Mouse (Mus musculus) CH12.LX (cell line): Measurements from ENCODE around the gene Popdc2. TPM values are rescaled to one million over a fixed set of nuclear protein-coding genes. Genes with fewer than 3 reads are reported as not detected.
A peak's percentile ranks its signal among the peaks of the same experiment; 100 is the strongest.

Experiments used
- DNase-seq: peaks from one replicate; pipeline ENCODE4 v3.0.0-alpha.2; 2013; ENCODE audit errors: extremely low read depth
- H3K27ac ChIP-seq: 2 replicates; pipeline ENCODE4 v1.5.1; 2012; ENCODE audit warnings: low read depth, mild to moderate bottlenecking, control low read depth, moderate library complexity; ENCODE audit not compliant: insufficient read depth
- H3K27me3 ChIP-seq: replicated peaks from 2 replicates; pipeline ENCODE3; 2012; ENCODE audit warnings: inconsistent platforms
- H3K36me3 ChIP-seq, 2 experiments: replicated peaks in 1 of 2; 2 replicates each; pipeline versions ENCODE3 to v1.6.1; 2012; ENCODE audit warnings: inconsistent platforms in 1 of 2, low read length in 1 of 2, mild to moderate bottlenecking in 1 of 2, mixed read lengths in 1 of 2, moderate library complexity in 1 of 2; ENCODE audit not compliant: control insufficient read depth in 1 of 2, insufficient read depth in 1 of 2
- H3K4me1 ChIP-seq, 2 experiments: 2 replicates each; pipeline ENCODE4 v1.6.1; 2012; ENCODE audit warnings: inconsistent platforms in 1 of 2, moderate library complexity in 1 of 2; ENCODE audit not compliant: insufficient read depth in 2 of 2, control insufficient read depth in 1 of 2
- H3K4me2 ChIP-seq: 2 replicates; pipeline ENCODE4 v1.6.1; 2012; ENCODE audit warnings: low read depth, mild to moderate bottlenecking, control low read depth; ENCODE audit not compliant: poor library complexity, insufficient read depth, severe bottlenecking
- H3K4me3 ChIP-seq, 3 experiments: fragments of 150-350 bp in 1 of 3; sonication (generic) in 1 of 3; replicated peaks in 1 of 3; 2 replicates each; pipeline versions ENCODE3 to v1.5.1; 2011 to 2012; ENCODE audit warnings: low read depth in 2 of 3, low read length in 2 of 3, mild to moderate bottlenecking in 2 of 3, moderate library complexity in 2 of 3, control low read depth in 1 of 3, improper control_type of control experiment in 1 of 3, inconsistent platforms in 1 of 3, mixed read lengths in 1 of 3; ENCODE audit not compliant: poor library complexity in 1 of 3
- H3K79me2 ChIP-seq: replicated peaks from 2 replicates; pipeline ENCODE4 v1.6.1; 2012; ENCODE audit warnings: mild to moderate bottlenecking, moderate library complexity; ENCODE audit not compliant: control insufficient read depth, poor library complexity, insufficient read depth, severe bottlenecking; ENCODE audit errors: extremely low read depth
- H3K9ac ChIP-seq: 2 replicates; pipeline ENCODE4 v1.6.1; 2012; ENCODE audit warnings: low read depth, mild to moderate bottlenecking, control low read depth, moderate library complexity; ENCODE audit not compliant: insufficient read depth
- H3K9me3 ChIP-seq: replicated peaks from 2 replicates; pipeline ENCODE3; 2012; ENCODE audit warnings: low read length, inconsistent platforms, mixed read lengths
- BHLHE40 ChIP-seq: IDR thresholded peaks from 2 replicates; pipeline ENCODE4 v1.6.1; 2011; ENCODE audit warnings: mild to moderate bottlenecking, low read depth, low read length, improper control_type of control experiment
- CHD1 ChIP-seq: IDR thresholded peaks from 2 replicates; pipeline ENCODE4 v1.6.1; 2012; ENCODE audit warnings: low read depth, low read length, improper control_type of control experiment, inconsistent platforms
- CHD2 ChIP-seq: IDR thresholded peaks from 2 replicates; pipeline ENCODE4 v1.6.1; 2011; ENCODE audit warnings: low read length, improper control_type of control experiment
- CTCF ChIP-seq, 2 experiments: IDR thresholded peaks in 1 of 2; conservative IDR thresholded peaks in 1 of 2; 2 replicates each; pipeline ENCODE4 v1.5.1; 2011 to 2012; ENCODE audit warnings: low read depth in 2 of 2, low read length in 2 of 2, improper control_type of control experiment in 1 of 2, inconsistent platforms in 1 of 2, mild to moderate bottlenecking in 1 of 2, moderate library complexity in 1 of 2
- EP300 ChIP-seq: IDR thresholded peaks from 2 replicates; pipeline ENCODE4 v1.6.1; 2011; ENCODE audit warnings: low read length, improper control_type of control experiment
- ETS1 ChIP-seq: conservative IDR thresholded peaks from 2 replicates; pipeline ENCODE4 v1.6.1; 2012; ENCODE audit warnings: low read depth, mild to moderate bottlenecking, inconsistent platforms, low read length, improper control_type of control experiment, moderate library complexity
- HCFC1 ChIP-seq: IDR thresholded peaks from 2 replicates; pipeline ENCODE4 v1.6.1; 2012; ENCODE audit warnings: low read depth, mild to moderate bottlenecking, inconsistent platforms, low read length, improper control_type of control experiment
- IRF4 ChIP-seq: IDR thresholded peaks from 2 replicates; pipeline ENCODE4 v1.6.1; 2014; ENCODE audit warnings: low read depth, mild to moderate bottlenecking, inconsistent platforms, low read length, improper control_type of control experiment
- JUN ChIP-seq: IDR thresholded peaks from 2 replicates; pipeline ENCODE4 v1.6.1; 2011; ENCODE audit warnings: low read depth, mild to moderate bottlenecking, low read length, improper control_type of control experiment, moderate library complexity; ENCODE audit not compliant: insufficient read depth
- JUND ChIP-seq: conservative IDR thresholded peaks from 2 replicates; pipeline ENCODE4 v1.6.1; 2011; ENCODE audit warnings: low read depth, low read length, improper control_type of control experiment
- KAT2A ChIP-seq: IDR thresholded peaks from 2 replicates; pipeline ENCODE4 v1.6.1; 2012; ENCODE audit warnings: low read length, improper control_type of control experiment, inconsistent platforms; ENCODE audit not compliant: insufficient replicate concordance
- MAFK ChIP-seq: IDR thresholded peaks from 2 replicates; pipeline ENCODE4 v1.6.1; 2011; ENCODE audit warnings: low read length, improper control_type of control experiment; ENCODE audit not compliant: insufficient replicate concordance
- MAX ChIP-seq: IDR thresholded peaks from 2 replicates; pipeline ENCODE4 v1.6.1; 2011; ENCODE audit warnings: low read length, improper control_type of control experiment
- MAZ ChIP-seq: IDR thresholded peaks from 2 replicates; pipeline ENCODE4 v1.6.1; 2012; ENCODE audit warnings: low read depth, mild to moderate bottlenecking, inconsistent platforms, low read length, improper control_type of control experiment, moderate library complexity
- MEF2A ChIP-seq: IDR thresholded peaks from 2 replicates; pipeline ENCODE4 v1.6.1; 2014; ENCODE audit warnings: low read depth, mild to moderate bottlenecking, inconsistent platforms, low read length, improper control_type of control experiment, borderline replicate concordance
- MXI1 ChIP-seq: IDR thresholded peaks from 2 replicates; pipeline ENCODE4 v1.6.1; 2011; ENCODE audit warnings: mild to moderate bottlenecking, low read depth, low read length, improper control_type of control experiment
- NELFE ChIP-seq: IDR thresholded peaks from 2 replicates; pipeline ENCODE4 v1.6.1; 2011; ENCODE audit warnings: low read depth, low read length, improper control_type of control experiment
- PAX5 ChIP-seq: IDR thresholded peaks from 2 replicates; pipeline ENCODE4 v1.6.1; 2012; ENCODE audit warnings: low read length, inconsistent platforms, mixed read lengths
- POLR2A ChIP-seq: IDR thresholded peaks from 2 replicates; pipeline ENCODE4 v1.6.1; 2011; ENCODE audit warnings: low read depth, mild to moderate bottlenecking, improper control_type of control experiment, low read length
- POLR2AphosphoS2 ChIP-seq: IDR thresholded peaks from 2 replicates; pipeline ENCODE4 v1.6.1; 2011; ENCODE audit warnings: low read depth, low read length, improper control_type of control experiment
- RAD21 ChIP-seq: IDR thresholded peaks from 2 replicates; pipeline ENCODE4 v1.6.1; 2011; ENCODE audit warnings: low read depth, mild to moderate bottlenecking, low read length, improper control_type of control experiment, moderate library complexity
- SIN3A ChIP-seq: IDR thresholded peaks from 2 replicates; pipeline ENCODE4 v1.6.1; 2012; ENCODE audit warnings: low read length, improper control_type of control experiment, inconsistent platforms
- SMC3 ChIP-seq: IDR thresholded peaks from 2 replicates; pipeline ENCODE4 v1.6.1; 2011; ENCODE audit warnings: low read depth, low read length, improper control_type of control experiment
- TBP ChIP-seq: conservative IDR thresholded peaks from 2 replicates; pipeline ENCODE4 v1.6.1; 2011; ENCODE audit warnings: low read depth, low read length, improper control_type of control experiment
- TCF12 ChIP-seq: IDR thresholded peaks from 2 replicates; pipeline ENCODE4 v1.6.1; 2014; ENCODE audit warnings: low read depth, mild to moderate bottlenecking, inconsistent platforms, low read length, improper control_type of control experiment
- UBTF ChIP-seq: IDR thresholded peaks from 2 replicates; pipeline ENCODE4 v1.6.1; 2012; ENCODE audit warnings: low read depth, mild to moderate bottlenecking, inconsistent platforms, low read length, improper control_type of control experiment, moderate library complexity
- USF1 ChIP-seq: IDR thresholded peaks from 2 replicates; pipeline ENCODE4 v1.6.1; 2014; ENCODE audit warnings: low read depth, mild to moderate bottlenecking, inconsistent platforms, low read length, improper control_type of control experiment
- USF2 ChIP-seq: conservative IDR thresholded peaks from 2 replicates; pipeline ENCODE4 v1.6.1; 2011; ENCODE audit warnings: low read depth, low read length, improper control_type of control experiment
- ZC3H11A ChIP-seq: IDR thresholded peaks from 2 replicates; pipeline ENCODE4 v1.6.1; 2012; ENCODE audit warnings: low read depth, mild to moderate bottlenecking, inconsistent platforms, low read length, improper control_type of control experiment
- ZKSCAN1 ChIP-seq: IDR thresholded peaks from 2 replicates; pipeline ENCODE4 v1.6.1; 2012; ENCODE audit warnings: low read depth, inconsistent platforms, low read length, improper control_type of control experiment, borderline replicate concordance
- ZMIZ1 ChIP-seq: IDR thresholded peaks from 2 replicates; pipeline ENCODE4 v1.6.1; 2012; ENCODE audit warnings: low read depth, mild to moderate bottlenecking, inconsistent platforms, low read length, improper control_type of control experiment
- ZNF384 ChIP-seq: IDR thresholded peaks from 2 replicates; pipeline ENCODE4 v1.6.1; 2012; ENCODE audit warnings: low read depth, low read length, improper control_type of control experiment, inconsistent platforms
- dilution Hi-C: fragments of 300-500 bp; cut with MboI; formaldehyde crosslinking; loops from 2 replicates; pipeline ENCODE4 v1.14.3; 2020; ENCODE audit warnings: low sequenced_read_pairs; ENCODE audit not compliant: extremely low pct_unique_long_range_greater_than_20kb, extremely low pct_ligation_motif_present
- in situ Hi-C: fragments of 300-500 bp; cut with MboI; formaldehyde crosslinking; loops from 3 replicates; pipeline ENCODE4 v1.14.3; 2019; ENCODE audit warnings: low sequenced_read_pairs, low pct_ligation_motif_present, low pct_unique_long_range_greater_than_20kb, mixed read lengths
- polyA plus RNA-seq: library from polyadenylated mRNA; unstranded; fragments of >175 nt; gene quantifications from 2 replicates; pipeline ENCODE4 v1.2.1, GENCODE M21; 2012; ENCODE audit warnings: low read depth; ENCODE audit not compliant: insufficient read length
- total RNA-seq, 2 experiments: library from RNA; depleted of rRNA; stranded (reverse); fragments of 300-350 nt in 1 of 2; fragments of >200 nt in 1 of 2; gene quantifications; 2 replicates each; pipeline ENCODE4 v1.2.3; 2012 to 2014

Popdc2 gene
- total and polyA plus RNA-seq, 3 experiments, result 0.17 to 3.6 (median 1.1) TPM

- TF ChIP-seq UBTF, result no peak
- TF ChIP-seq POLR2A, result no peak
- 0 out of 2 replicates have a peak, but pooled peaks have one; percentile 35 for TF ChIP-seq TCF12
- TF ChIP-seq ZC3H11A, result peak; percentile 99
- TF ChIP-seq HCFC1, result 0 out of 2 replicates have a peak, but pooled peaks have one; percentile 26
- TF ChIP-seq NELFE, result no peak; the same call in 1 of the 2 replicates
- peak; percentile 60; the same call in 1 of the 2 replicates for TF ChIP-seq IRF4
- TF ChIP-seq JUN, result peak; percentile 35; the same call in 1 of the 2 replicates
- TF ChIP-seq CHD1, result peak; percentile 14; the same call in 1 of the 2 replicates
- TF ChIP-seq MXI1, result no peak
- TF ChIP-seq, all 38 proteins: peak for 13
Measured at GRCm38 (mm10) chr16:38344941-38345725, 16.9 kb upstream of the Popdc2 start (continued).

GRCm38 (mm10) chr16:38346529-38347325, 15.3 kb upstream of the Popdc2 start, which contains the start of the genes Cox17 and Gm21987:
Gene Cox17, plus strand, starts transcription at chr16:38346991.
Gene Gm21987, plus strand, starts transcription at chr16:38347040.
- peak within 1 kb of the TSS; percentile 66 to 92 (median 85) for H3K4me3 ChIP-seq
- H3K79me2 ChIP-seq, result peaks cover 46% of the 10 kb centered on the region
- dilution Hi-C loops, result no loop called here
- H3K27ac ChIP-seq, result peak within 1 kb of the TSS; percentile 82
- no peaks in the 10 kb centered on the region for H3K27me3 ChIP-seq
- H3K9ac ChIP-seq, result peak within 1 kb of the TSS; percentile 99
- H3K4me2 ChIP-seq, result peak within 1 kb of the TSS; percentile 87
- peak; percentile 99 for DNase-seq
- in situ Hi-C loops, result loop anchor here (5.0 to 25.0 kb wide), 4 partner anchors 56 to 691 kb away; partner anchors contain the start of gene Arhgap31
- peaks cover 15 to 49% of the 10 kb centered on the region in 2 experiments for H3K4me1 ChIP-seq
- peaks cover 20 to 25% of the 10 kb centered on the region in 2 experiments for H3K36me3 ChIP-seq
- H3K9me3 ChIP-seq, result no peaks in the 10 kb centered on the region
- TF ChIP-seq IRF4 (peak; percentile 59), BHLHE40 (peak; percentile 3; the same call in 1 of the 2 replicates), EP300 (no peak), RAD21 (no peak), MAZ (no peak), ZNF384 (no peak), CHD1 (0 out of 2 replicates have a peak, but pooled peaks have one; percentile 58), ZC3H11A (no peak), NELFE (peak; percentile 97), HCFC1 (peak; percentile 91), USF1 (no peak), MEF2A (peak; percentile 45; the same call in 1 of the 2 replicates), JUND (no peak; the same call in 1 of the 2 replicates), UBTF (no peak), SMC3 (no peak; the same call in 1 of the 2 replicates), MAX (peak; percentile 75), CTCF (conservative IDR thresholded peaks at IDR 0.05 in 1 of 2, IDR thresholded peaks at IDR 0.05 in 1 of 2; ENCODE audit: low read depth in 2 of 2, low read length in 2 of 2) (no peak), PAX5 (no peak), TBP (peak; percentile 87), SIN3A (peak; percentile 97), POLR2AphosphoS2 (no peak), POLR2A (peak; percentile 96), CHD2 (0 out of 2 replicates have a peak, but pooled peaks have one; percentile 28), USF2 (0 out of 2 replicates have a peak, but pooled peaks have one; percentile 13), TCF12 (peak; percentile 94), ZMIZ1 (peak; percentile 82; the same call in 1 of the 2 replicates), KAT2A (peak; percentile 87), ETS1 (peak; percentile 64), MAFK (no peak), ZKSCAN1 (no peak), MXI1 (peak; percentile 96), JUN (no peak)
